Mouse (Mus musculus) hindbrain, embryonic 15.5 days (tissue): ENCODE results near the gene Ralgps2. TPM values are rescaled to one million over a fixed set of nuclear protein-coding genes. Genes with fewer than 3 reads are reported as not detected.

ENCODE experiments used
- ATAC-seq: fragments of 200-750 bp; cut with Nextera tagmentation; 2 replicates; pipeline ENCODE4 v1.8.0; 2017; ENCODE audit warnings: low read depth, moderate number of reproducible peaks, moderate TSS enrichment; ENCODE audit not compliant: low FRiP score
- H3K27ac ChIP-seq: fragments of 300-500 bp; sonication (generic); replicated peaks from 2 replicates; pipeline ENCODE4 v1.5.1; 2015; ENCODE audit warnings: mild to moderate bottlenecking, inconsistent platforms
- H3K27me3 ChIP-seq: fragments of 300-500 bp; sonication (generic); 2 replicates; pipeline ENCODE4 v1.6.1; 2015; ENCODE audit warnings: control low read depth, inconsistent platforms
- H3K36me3 ChIP-seq: fragments of 300-500 bp; sonication (generic); 2 replicates; pipeline ENCODE4 v1.6.1; 2015; ENCODE audit warnings: control low read depth, inconsistent platforms
- H3K4me1 ChIP-seq: fragments of 300-500 bp; sonication (generic); replicated peaks from 2 replicates; pipeline ENCODE4 v1.6.1; 2015; ENCODE audit warnings: control low read depth, inconsistent platforms
- H3K4me2 ChIP-seq: fragments of 300-500 bp; sonication (generic); 2 replicates; pipeline ENCODE4 v1.6.1; 2015; ENCODE audit warnings: moderate library complexity, mild to moderate bottlenecking, inconsistent platforms
- H3K4me3 ChIP-seq: fragments of 300-500 bp; sonication (generic); 2 replicates; pipeline ENCODE4 v1.5.1; 2015; ENCODE audit warnings: mild to moderate bottlenecking, inconsistent platforms
- H3K9ac ChIP-seq: fragments of 300-500 bp; sonication (generic); 2 replicates; pipeline ENCODE4 v1.6.1; 2015; ENCODE audit warnings: inconsistent platforms
- H3K9me3 ChIP-seq: fragments of 300-500 bp; sonication (generic); 2 replicates; pipeline ENCODE4 v1.6.1; 2016; ENCODE audit warnings: control low read depth, inconsistent platforms
- WGBS: fragments of 180-500 bp; shearing (Covaris S2); methylation state at CpG from one replicate; pipeline ENCODE4 v1.1.7; 2015; 5-methylcytosine and 5-hydroxymethylcytosine counted together
- polyA plus RNA-seq: library from polyadenylated mRNA; unstranded; fragments of >200 nt; fragmentation: Nextera tagmentation; extraction: Ambion mirVana; gene quantifications from 2 replicates; pipeline ENCODE4 v1.2.1, GENCODE M21; 2015

Ralgps2 gene
- 78.3 and 86.0 TPM in 2 replicates for polyA plus RNA-seq

GRCm38 (mm10) chr1:156939251-156940141 is at the start of gene Ralgps2:
Ralgps2 (minus strand) TSS chr1:156939626.
- Histone ChIP-seq H3K9ac (peak within 1 kb of the TSS; percentile 85), H3K27ac (peak within 1 kb of the TSS; percentile 94), H3K9me3 (no peaks in the 10 kb centered on the region), H3K4me2 (peak within 1 kb of the TSS; percentile 67), H3K4me1 (peaks cover 26% of the 10 kb centered on the region), H3K4me3 (peak within 1 kb of the TSS; percentile 64), H3K36me3 (no peaks in the 10 kb centered on the region), H3K27me3 (no peaks in the 10 kb centered on the region)
- under 1% methylated on average over 84 of the region's 124 CpGs for WGBS
- peak; percentile 86 for ATAC-seq

GRCm38 (mm10) chr1:156987576-156987975 is 48.1 kb upstream of the Ralgps2 start:
- WGBS = 89% methylated on average over 3 of the region's 3 CpGs
- H3K27ac ChIP-seq = no peak overlapping the region
- H3K9me3 ChIP-seq = no peaks in the 10 kb centered on the region
- H3K27me3 ChIP-seq = no peaks in the 10 kb centered on the region
- no peak overlapping the region for H3K9ac ChIP-seq
- no peaks in the 10 kb centered on the region for H3K36me3 ChIP-seq
- no peak overlapping the region for H3K4me2 ChIP-seq
- ATAC-seq = no peak
- peaks cover 20% of the 10 kb centered on the region for H3K4me1 ChIP-seq
- H3K4me3 ChIP-seq = no peak overlapping the region

GRCm38 (mm10) chr1:156986641-156987345 is 47.4 kb upstream of the Ralgps2 start:
- Histone ChIP-seq H3K27me3 (no peaks in the 10 kb centered on the region), H3K4me2 (no peak overlapping the region), H3K4me1 (peaks cover 18% of the 10 kb centered on the region), H3K9me3 (no peaks in the 10 kb centered on the region), H3K27ac (no peak overlapping the region), H3K4me3 (no peak overlapping the region), H3K36me3 (no peaks in the 10 kb centered on the region), H3K9ac (no peak overlapping the region)
- ATAC-seq = no peak
- WGBS = 79% methylated on average over 6 of the region's 6 CpGs

GRCm38 (mm10) chr1:156985657-156986640 is 46.5 kb upstream of the Ralgps2 start:
- no peak overlapping the region for H3K9ac ChIP-seq
- H3K27ac ChIP-seq = no peak overlapping the region
- H3K36me3 ChIP-seq = no peaks in the 10 kb centered on the region
- H3K4me1 ChIP-seq = peaks cover 18% of the 10 kb centered on the region
- H3K9me3 ChIP-seq = no peaks in the 10 kb centered on the region
- ATAC-seq = no peak
- 55% methylated on average over 6 of the region's 6 CpGs for WGBS
- H3K4me2 ChIP-seq = no peak overlapping the region
- no peaks in the 10 kb centered on the region for H3K27me3 ChIP-seq
- H3K4me3 ChIP-seq = no peak overlapping the region

- no peak for ATAC-seq
- H3K9me3 ChIP-seq = no peaks in the 10 kb centered on the region
- no peaks in the 10 kb centered on the region for H3K4me1 ChIP-seq
- no peak overlapping the region for H3K4me3 ChIP-seq
- 67% methylated on average over 14 of the region's 14 CpGs for WGBS
- H3K4me2 ChIP-seq = no peak overlapping the region
- no peak overlapping the region for H3K27ac ChIP-seq
- no peaks in the 10 kb centered on the region for H3K36me3 ChIP-seq
- H3K9ac ChIP-seq = no peak overlapping the region
- H3K27me3 ChIP-seq = no peaks in the 10 kb centered on the region
Measured at GRCm38 (mm10) chr1:156983009-156983870, 43.8 kb upstream of the Ralgps2 start.

GRCm38 (mm10) chr1:156981975-156982374 is 42.5 kb upstream of the Ralgps2 start:
- no peak overlapping the region for H3K9ac ChIP-seq
- H3K4me1 ChIP-seq = no peaks in the 10 kb centered on the region
- no peak overlapping the region for H3K27ac ChIP-seq
- H3K4me3 ChIP-seq = no peak overlapping the region
- H3K27me3 ChIP-seq = no peaks in the 10 kb centered on the region
- ATAC-seq = no peak
- no peaks in the 10 kb centered on the region for H3K36me3 ChIP-seq
- 75% methylated on average over 9 of the region's 9 CpGs for WGBS
- no peak overlapping the region for H3K4me2 ChIP-seq
- no peaks in the 10 kb centered on the region for H3K9me3 ChIP-seq

GRCm38 (mm10) chr1:156979722-156980121 is 40.3 kb upstream of the Ralgps2 start:
- Histone ChIP-seq H3K27ac (no peak overlapping the region), H3K4me1 (no peaks in the 10 kb centered on the region), H3K9ac (no peak overlapping the region), H3K27me3 (no peaks in the 10 kb centered on the region), H3K9me3 (no peaks in the 10 kb centered on the region), H3K36me3 (no peaks in the 10 kb centered on the region), H3K4me3 (no peak overlapping the region), H3K4me2 (no peak overlapping the region)
- 79% methylated on average over 4 of the region's 4 CpGs for WGBS
- no peak for ATAC-seq

- no peak for ATAC-seq
- no peaks in the 10 kb centered on the region for H3K4me1 ChIP-seq
- WGBS = 91% methylated on average over 7 of the region's 7 CpGs
Measured at GRCm38 (mm10) chr1:156978656-156979055, 39.2 kb upstream of the Ralgps2 start.

GRCm38 (mm10) chr1:156973857-156974256 is 34.4 kb upstream of the Ralgps2 start:
- Histone ChIP-seq H3K9ac (no peak overlapping the region), H3K4me2 (no peak overlapping the region), H3K4me3 (no peak overlapping the region), H3K9me3 (no peaks in the 10 kb centered on the region), H3K27ac (no peak overlapping the region), H3K27me3 (no peaks in the 10 kb centered on the region), H3K4me1 (no peaks in the 10 kb centered on the region), H3K36me3 (no peaks in the 10 kb centered on the region)
- 81% methylated on average over 6 of the region's 6 CpGs for WGBS
- ATAC-seq = no peak

More at GRCm38 (mm10) chr1:156978656-156979055, 39.2 kb upstream of the Ralgps2 start:
- Histone ChIP-seq H3K4me3 (no peak overlapping the region), H3K4me2 (no peak overlapping the region), H3K9me3 (no peaks in the 10 kb centered on the region), H3K36me3 (no peaks in the 10 kb centered on the region), H3K27ac (no peak overlapping the region), H3K27me3 (no peaks in the 10 kb centered on the region), H3K9ac (no peak overlapping the region)

- no peak for ATAC-seq
- H3K4me1 ChIP-seq = no peaks in the 10 kb centered on the region
Measured at GRCm38 (mm10) chr1:156972391-156972790, 33.0 kb upstream of the Ralgps2 start.

More at GRCm38 (mm10) chr1:156972391-156972790, 33.0 kb upstream of the Ralgps2 start:
- 90% methylated on average over 4 of the region's 4 CpGs for WGBS
- Histone ChIP-seq H3K36me3 (no peaks in the 10 kb centered on the region), H3K9me3 (no peaks in the 10 kb centered on the region), H3K4me3 (no peak overlapping the region), H3K27me3 (no peaks in the 10 kb centered on the region), H3K4me2 (no peak overlapping the region), H3K27ac (no peak overlapping the region), H3K9ac (no peak overlapping the region)
